Comparison of ENCODE assay signal across 8 mouse cellular contexts in genomic region chr7:19628536-19629360, GRCm38 (mm10). TPM values are rescaled to one million over a fixed set of nuclear protein-coding genes. Genes with fewer than 3 reads are reported as not detected.
DNase-seq lines count a peak whose midpoint lies in the region; ATAC-seq lines count a peak whose summit lies in the region.

No protein-coding gene starts in this region.

- peak; percentile 98 to 99 for DNase-seq in B cell, adult 2 months
- peak; percentile 89 for DNase-seq in brain, adult 2 months (ENCODE audit: low read depth, low spot score)
- DNase-seq in heart, embryonic 10.5 days (ENCODE audit: low spot score), result peak; percentile 98
- peak; percentile 94 for DNase-seq in liver
- DNase-seq in spleen, postnatal 4 days (ENCODE audit: low spot score in 2 of 2), result peak; percentile 94 to 98

- H3K36me3 ChIP-seq in heart, embryonic 10.5 days, result peaks cover 22% of the 10 kb centered on the region
- peaks cover 21% of the 10 kb centered on the region for H3K36me3 ChIP-seq in kidney, embryonic 15.5 days

- H3K27me3 ChIP-seq in heart, embryonic 10.5 days (ENCODE audit: insufficient read depth, poor library complexity, severe bottlenecking), result no peaks in the 10 kb centered on the region
- no peaks in the 10 kb centered on the region for H3K27me3 ChIP-seq in kidney, embryonic 15.5 days

- peak overlapping the region; percentile 90 for H3K4me2 ChIP-seq in kidney, embryonic 15.5 days

- under 1% methylated on average over 57 of the region's 57 CpGs for WGBS in heart, embryonic 10.5 days
- WGBS in kidney, embryonic 15.5 days, result 2% methylated on average over 57 of the region's 57 CpGs

- peak overlapping the region; percentile 59 for H3K27ac ChIP-seq in heart, embryonic 10.5 days
- peak overlapping the region; percentile 85 for H3K27ac ChIP-seq in kidney, embryonic 15.5 days

- ATAC-seq in erythroblast, adult 5-6 weeks (replicated peaks; ENCODE audit: low FRiP score, poor library complexity, severe bottlenecking), result peak; percentile 66
- peak; percentile 94 for ATAC-seq in kidney, embryonic 15.5 days (replicated peaks; ENCODE audit: low FRiP score)
- peak; percentile 86 for ATAC-seq in monocyte, adult 5-6 weeks (replicated peaks; ENCODE audit: insufficient number of reproducible peaks, low FRiP score, low TSS enrichment, poor library complexity, severe bottlenecking)

- H3K9me3 ChIP-seq in heart, embryonic 10.5 days, result no peaks in the 10 kb centered on the region
- H3K9me3 ChIP-seq in kidney, embryonic 15.5 days (replicated peaks), result no peaks in the 10 kb centered on the region

- H3K4me3 ChIP-seq in heart, embryonic 10.5 days, result peak overlapping the region; percentile 76
- peak overlapping the region; percentile 69 for H3K4me3 ChIP-seq in kidney, embryonic 15.5 days (replicated peaks)

- H3K4me1 ChIP-seq in heart, embryonic 10.5 days, result peaks cover 4% of the 10 kb centered on the region; the same call in 1 of the 2 replicates
- H3K4me1 ChIP-seq in kidney, embryonic 15.5 days, result peaks cover 12% of the 10 kb centered on the region; the same call in 1 of the 2 replicates

- peak overlapping the region; percentile 41 for H3K9ac ChIP-seq in kidney, embryonic 15.5 days

RNA-seq across cellular contexts. Expression of gene Relb, which starts 0.5 kb away (rescaled TPM):
- 1.5 TPM in 1 of 2 replicates, not detected in the other for total RNA-seq in erythroblast, adult 5-6 weeks (2015; ENCODE audit: low replicate concordance)
- total RNA-seq in erythroblast, adult 5-6 weeks (2017; ENCODE audit: low replicate concordance), result 0.68 and 2.2 TPM in 2 replicates
- polyA plus RNA-seq in heart, embryonic 10.5 days (2016; fragmentation: Nextera tagmentation; extraction: Ambion mirVana), result 3.3 and 3.8 TPM in 2 replicates
- 8.8 and 10.0 TPM in 2 replicates for polyA plus RNA-seq in kidney, embryonic 15.5 days (2015; fragmentation: Nextera tagmentation; extraction: Ambion mirVana)
- total RNA-seq in monocyte, adult 5-6 weeks (2017), result 26.3 to 29.9 TPM (median 27.3 TPM) in 3 replicates

RNA-seq across cellular contexts. Expression of gene Clasrp, which starts 24.5 kb away (rescaled TPM):
- total RNA-seq in erythroblast, adult 5-6 weeks (2015; ENCODE audit: low replicate concordance), result 0.96 and 2.3 TPM in 2 replicates
- 14.9 and 21.9 TPM in 2 replicates for total RNA-seq in erythroblast, adult 5-6 weeks (2017; ENCODE audit: low replicate concordance)
- 38.7 and 47.6 TPM in 2 replicates for polyA plus RNA-seq in heart, embryonic 10.5 days (2016; fragmentation: Nextera tagmentation; extraction: Ambion mirVana)
- polyA plus RNA-seq in kidney, embryonic 15.5 days (2015; fragmentation: Nextera tagmentation; extraction: Ambion mirVana), result 50.6 and 58.6 TPM in 2 replicates
- 43.4 to 59.5 TPM (median 53.5 TPM) in 3 replicates for total RNA-seq in monocyte, adult 5-6 weeks (2017)

RNA-seq across cellular contexts. Expression of gene Clptm1, which starts 36.1 kb away (rescaled TPM):
- total RNA-seq in erythroblast, adult 5-6 weeks (2015; ENCODE audit: low replicate concordance), result 10.0 and 23.2 TPM in 2 replicates
- total RNA-seq in erythroblast, adult 5-6 weeks (2017; ENCODE audit: low replicate concordance), result 12.0 and 15.7 TPM in 2 replicates
- polyA plus RNA-seq in heart, embryonic 10.5 days (2016; fragmentation: Nextera tagmentation; extraction: Ambion mirVana), result 94.1 and 101 TPM in 2 replicates
- 81.9 and 91.5 TPM in 2 replicates for polyA plus RNA-seq in kidney, embryonic 15.5 days (2015; fragmentation: Nextera tagmentation; extraction: Ambion mirVana)
- 42.6 to 53.9 TPM (median 51.1 TPM) in 3 replicates for total RNA-seq in monocyte, adult 5-6 weeks (2017)

RNA-seq across cellular contexts. Expression of gene Apoc2, which starts 49.0 kb away (rescaled TPM):
- 10.4 and 16.1 TPM in 2 replicates for total RNA-seq in erythroblast, adult 5-6 weeks (2015; ENCODE audit: low replicate concordance)
- 4.7 and 8.3 TPM in 2 replicates for total RNA-seq in erythroblast, adult 5-6 weeks (2017; ENCODE audit: low replicate concordance)
- 10.8 TPM in 1 of 2 replicates, not detected in the other for polyA plus RNA-seq in heart, embryonic 10.5 days (2016; fragmentation: Nextera tagmentation; extraction: Ambion mirVana)
- 8.8 and 13.1 TPM in 2 replicates for polyA plus RNA-seq in kidney, embryonic 15.5 days (2015; fragmentation: Nextera tagmentation; extraction: Ambion mirVana)
- 221 to 583 TPM (median 515 TPM) in 3 replicates for total RNA-seq in monocyte, adult 5-6 weeks (2017)

RNA-seq across cellular contexts. Expression of gene Gemin7, which starts 51.4 kb away (rescaled TPM):
- 32.0 and 46.7 TPM in 2 replicates for total RNA-seq in erythroblast, adult 5-6 weeks (2015; ENCODE audit: low replicate concordance)
- 10.2 and 13.5 TPM in 2 replicates for total RNA-seq in erythroblast, adult 5-6 weeks (2017; ENCODE audit: low replicate concordance)
- polyA plus RNA-seq in heart, embryonic 10.5 days (2016; fragmentation: Nextera tagmentation; extraction: Ambion mirVana), result 149 and 182 TPM in 2 replicates
- polyA plus RNA-seq in kidney, embryonic 15.5 days (2015; fragmentation: Nextera tagmentation; extraction: Ambion mirVana), result 148 and 161 TPM in 2 replicates
- 52.9 to 68.5 TPM (median 62.3 TPM) in 3 replicates for total RNA-seq in monocyte, adult 5-6 weeks (2017)

Comparison
In these comparisons a context has a peak if more than half of its experiments do, and no peak if none do; other contexts are left out.
1. Peak in every context shown above with its lines: DNase-seq, ATAC-seq, H3K4me3 ChIP-seq and H3K27ac ChIP-seq.